Mouse (Mus musculus): ENCODE measurements around the gene Olfr1395. TPM values are rescaled to one million over a fixed set of nuclear protein-coding genes. Genes with fewer than 3 reads are reported as not detected.

The Olfr1395 gene
- polyA plus RNA-seq (2021; fragmentation: Nextera tagmentation) = not detected in 2 replicates
- long read RNA-seq, experiment 1 = 0 reads
- long read RNA-seq, experiment 2 = 0 reads

DNA sequence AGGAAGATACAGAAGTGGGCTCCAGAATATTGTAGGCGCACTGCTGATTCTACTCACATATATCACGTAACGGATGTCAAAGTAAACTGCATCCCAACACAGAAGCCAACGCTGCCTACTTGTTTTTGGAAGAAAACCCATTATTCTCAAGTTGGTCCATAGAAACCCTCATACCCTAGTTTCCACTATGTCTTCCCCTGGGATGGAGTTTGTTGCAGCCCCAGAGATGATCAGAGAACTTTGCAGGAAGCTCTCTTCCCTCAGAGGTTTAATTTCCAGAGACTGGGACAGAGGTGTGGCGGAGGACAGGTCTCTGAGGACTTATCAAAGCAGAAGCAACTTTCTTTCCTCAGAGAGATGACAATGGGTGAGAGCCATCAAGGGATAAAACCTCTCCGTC is at the start of gene Olfr1395:
Olfr1395 (plus strand) TSS at position 301 of the 400 bp plus-strand sequence.

DNA sequence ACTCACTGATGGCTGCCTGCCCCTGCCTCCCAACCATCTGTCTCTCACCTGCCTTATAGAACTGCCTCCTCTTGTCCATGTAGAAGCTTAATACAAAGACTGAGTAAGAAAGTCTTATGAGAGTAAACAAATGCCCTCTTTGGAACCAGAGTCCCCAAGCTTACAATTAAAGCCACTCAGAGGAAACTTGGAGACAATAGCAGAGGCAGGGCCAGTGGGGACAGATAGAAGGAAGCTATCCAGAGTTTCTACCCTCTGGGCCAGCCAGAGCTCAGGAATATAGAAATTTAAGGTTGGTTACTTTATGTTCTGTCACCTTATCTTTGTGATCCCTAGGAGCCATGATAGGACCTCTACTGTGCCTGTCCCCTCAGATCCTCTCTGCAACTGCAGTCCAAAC is 27.3 kb upstream of the Olfr1395 start, which contains the start of gene Olfr1396:
Olfr1396 (minus strand) TSS at position 101 of the 400 bp plus-strand sequence.

DNA sequence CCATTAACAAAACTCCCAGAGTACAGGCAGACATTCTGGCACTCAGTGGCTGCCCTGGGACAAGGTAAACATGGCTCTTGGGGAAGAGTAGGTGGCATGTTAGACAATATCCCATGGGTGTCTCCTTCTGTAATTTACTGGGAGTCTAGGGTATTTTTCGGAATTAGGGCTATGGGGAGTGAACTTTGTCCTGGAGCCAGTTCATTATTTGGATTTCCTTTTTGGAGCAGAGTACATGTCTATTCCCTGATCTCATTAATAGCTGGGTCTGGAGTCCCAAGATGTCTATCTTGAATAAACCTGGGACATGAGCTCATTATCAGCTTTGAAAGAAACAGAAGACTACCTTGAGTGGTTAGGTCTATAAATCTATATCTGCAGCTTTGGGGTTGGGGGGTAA is 12.0 kb downstream of the Olfr1395 start, which contains the start of gene Olfr1394:
Olfr1394 (plus strand) TSS at position 301 of the 400 bp plus-strand sequence.

DNA sequence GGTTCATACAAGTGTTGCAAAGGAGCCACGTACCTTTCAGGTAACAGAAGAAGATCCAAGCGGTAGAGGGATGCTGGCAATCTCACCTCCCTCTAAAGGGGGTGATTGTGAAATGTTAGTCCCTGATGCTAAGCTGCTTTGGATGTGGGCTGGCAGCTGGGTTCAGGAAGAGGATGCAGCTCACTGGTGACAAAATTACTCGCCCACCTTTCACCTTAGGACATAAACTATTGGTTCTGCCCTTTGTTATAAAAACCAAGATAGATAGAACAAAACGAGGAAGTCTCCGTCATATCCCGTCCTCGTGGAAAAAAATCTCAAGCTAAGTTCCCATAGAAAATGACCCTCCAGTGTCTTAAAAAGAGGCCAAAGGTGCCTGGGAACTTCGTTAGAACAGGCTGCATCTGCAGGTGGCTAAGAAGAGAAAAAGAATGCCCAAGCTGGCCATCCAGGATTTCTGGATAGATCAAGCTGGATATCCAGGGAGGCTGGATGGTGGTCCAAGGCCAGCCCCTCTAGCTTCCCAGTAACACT is 44.9 kb downstream of the Olfr1395 start, which contains the start of gene Btnl9:
Btnl9 (minus strand) TSS at position 205 of the 534 bp plus-strand sequence.

Other genes with a start within 250 kb of the Olfr1395 start
- gene Gm5431, start 240.1 kb upstream of the Olfr1395 start, polyA plus RNA-seq (2021; fragmentation: Nextera tagmentation) = 0.15 TPM in 2 replicates
- gene Psme2b, start 196.1 kb upstream of the Olfr1395 start, polyA plus RNA-seq (2021; fragmentation: Nextera tagmentation) = 3.0 and 3.3 TPM in 2 replicates
- gene Olfr56, start 163.4 kb upstream of the Olfr1395 start, polyA plus RNA-seq (2021; fragmentation: Nextera tagmentation) = not detected in 2 replicates
- gene 9930111J21Rik1, start 162.9 kb upstream of the Olfr1395 start, polyA plus RNA-seq (2021; fragmentation: Nextera tagmentation) = 0.62 and 0.63 TPM in 2 replicates
- gene Gm12185, start 150.0 kb upstream of the Olfr1395 start, polyA plus RNA-seq (2021; fragmentation: Nextera tagmentation) = 0.03 TPM in 1 of 2 replicates, not detected in the other
- 0.95 and 3.9 TPM in 2 replicates for gene Tgtp1, start 148.1 kb upstream of the Olfr1395 start, polyA plus RNA-seq (2021; fragmentation: Nextera tagmentation)
- 0.38 and 0.40 TPM in 2 replicates for gene 9930111J21Rik2, start 91.0 kb upstream of the Olfr1395 start, polyA plus RNA-seq (2021; fragmentation: Nextera tagmentation)
- 1.2 and 1.8 TPM in 2 replicates for gene Tgtp2, start 78.1 kb upstream of the Olfr1395 start, polyA plus RNA-seq (2021; fragmentation: Nextera tagmentation)
- 2.1 and 2.3 TPM in 2 replicates for gene Ifi47, start 65.7 kb upstream of the Olfr1395 start, polyA plus RNA-seq (2021; fragmentation: Nextera tagmentation)
- not detected in 2 replicates for gene Olfr1396, start 27.4 kb upstream of the Olfr1395 start, polyA plus RNA-seq (2021; fragmentation: Nextera tagmentation)
- gene Olfr1394, start 12.1 kb downstream of the Olfr1395 start, polyA plus RNA-seq (2021; fragmentation: Nextera tagmentation) = not detected in 2 replicates
- gene Btnl9, start 44.9 kb downstream of the Olfr1395 start, polyA plus RNA-seq (2021; fragmentation: Nextera tagmentation) = not detected in 2 replicates
- gene Zfp62, start 61.0 kb downstream of the Olfr1395 start, polyA plus RNA-seq (2021; fragmentation: Nextera tagmentation) = 11.0 and 11.7 TPM in 2 replicates
- 11.2 and 11.8 TPM in 2 replicates for gene Mgat1, start 101.9 kb downstream of the Olfr1395 start, polyA plus RNA-seq (2021; fragmentation: Nextera tagmentation)
- gene Olfr1393, start 136.0 kb downstream of the Olfr1395 start, polyA plus RNA-seq (2021; fragmentation: Nextera tagmentation) = not detected in 2 replicates
- not detected in 2 replicates for gene Olfr1392, start 143.0 kb downstream of the Olfr1395 start, polyA plus RNA-seq (2021; fragmentation: Nextera tagmentation)
- gene Olfr10, start 162.5 kb downstream of the Olfr1395 start, polyA plus RNA-seq (2021; fragmentation: Nextera tagmentation) = not detected in 2 replicates
- not detected in 2 replicates for gene Olfr1391, start 180.5 kb downstream of the Olfr1395 start, polyA plus RNA-seq (2021; fragmentation: Nextera tagmentation)
- not detected in 2 replicates for gene Olfr1390, start 192.9 kb downstream of the Olfr1395 start, polyA plus RNA-seq (2021; fragmentation: Nextera tagmentation)